Mouse (Mus musculus): ENCODE results near the gene Lgals7.

Lgals7 gene

GRCm38 (mm10) chr7:28863540-28863939 is at the start of gene Lgals7:
Lgals7 (plus strand) TSS chr7:28863853.
- no peak for DNase-seq

DNA sequence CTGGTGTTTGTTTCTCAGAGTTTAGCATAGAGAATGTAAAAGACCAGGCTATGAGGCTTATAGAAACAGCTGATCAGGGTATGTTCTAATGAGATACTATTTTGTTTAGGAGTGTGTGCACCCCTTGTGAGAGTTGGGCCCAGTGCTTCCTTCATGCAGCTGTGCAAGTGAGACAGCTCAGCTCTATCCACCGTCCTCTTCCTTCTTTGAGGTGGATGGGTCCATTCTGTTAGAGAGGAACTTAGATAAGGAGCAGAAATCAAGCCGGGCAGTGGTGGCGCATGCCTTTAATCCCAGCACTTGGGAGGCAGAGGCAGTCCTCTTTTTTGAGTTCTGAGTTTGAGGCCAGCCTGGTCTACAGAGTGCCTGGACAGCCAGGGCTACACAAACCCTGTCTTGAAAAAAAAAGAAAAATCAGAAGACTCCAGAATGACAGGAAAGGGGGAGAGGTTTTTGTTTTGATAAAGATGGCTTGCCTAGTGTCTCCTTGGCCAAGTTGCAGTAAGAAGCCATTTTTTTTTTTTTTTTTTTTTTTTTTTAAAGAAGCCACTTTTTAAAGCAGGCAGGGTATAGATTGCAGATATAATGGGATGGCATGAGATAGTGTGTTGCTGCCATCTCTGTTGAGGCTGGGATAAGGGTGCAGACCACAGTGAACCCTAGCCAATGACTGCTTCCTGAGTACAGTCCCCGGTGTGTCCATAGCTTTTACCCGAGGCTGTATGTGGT is 49.2 kb upstream of the Lgals7 start:
- no peak for DNase-seq

DNA sequence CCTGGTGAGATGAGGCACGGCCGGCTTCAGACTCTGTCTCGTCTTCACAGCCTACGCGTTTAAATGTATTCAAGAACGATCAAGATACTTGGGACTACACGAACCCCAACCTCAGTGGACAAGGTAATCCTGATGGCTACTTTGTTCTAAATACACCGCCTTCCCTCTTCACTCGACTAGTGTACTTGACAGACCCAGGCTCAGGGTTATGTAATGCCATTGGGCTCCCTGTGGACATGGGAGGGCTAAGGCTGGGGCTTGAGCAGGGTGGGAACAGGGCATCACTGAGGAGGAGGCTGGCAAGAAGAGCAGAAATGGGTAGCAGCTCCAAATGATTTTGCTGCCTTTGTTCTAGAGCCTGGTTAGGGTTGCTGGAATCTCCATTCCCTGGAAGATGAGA is 48.4 kb upstream of the Lgals7 start:
- no peak for DNase-seq

GRCm38 (mm10) chr7:28816201-28816600 is 47.5 kb upstream of the Lgals7 start:
- DNase-seq = no peak

DNA sequence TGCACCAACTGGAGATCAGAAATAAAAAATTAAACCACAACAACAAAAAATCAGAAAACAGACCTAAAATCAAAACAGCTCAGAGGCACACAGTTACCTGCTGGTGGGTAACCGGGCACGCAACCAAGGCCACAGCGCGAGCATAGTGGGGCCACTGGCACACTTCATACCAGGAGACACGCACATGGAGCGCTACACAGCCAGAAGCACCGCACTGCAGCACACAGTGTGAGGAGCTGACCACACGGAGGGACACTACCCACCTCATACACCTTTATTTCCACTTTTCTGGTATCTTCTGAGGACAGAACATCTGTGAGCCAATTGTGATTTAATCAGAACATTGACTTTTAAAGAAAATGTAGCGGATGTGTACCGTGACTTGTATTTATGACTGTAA is 46.7 kb upstream of the Lgals7 start:
- DNase-seq = no peak

DNA sequence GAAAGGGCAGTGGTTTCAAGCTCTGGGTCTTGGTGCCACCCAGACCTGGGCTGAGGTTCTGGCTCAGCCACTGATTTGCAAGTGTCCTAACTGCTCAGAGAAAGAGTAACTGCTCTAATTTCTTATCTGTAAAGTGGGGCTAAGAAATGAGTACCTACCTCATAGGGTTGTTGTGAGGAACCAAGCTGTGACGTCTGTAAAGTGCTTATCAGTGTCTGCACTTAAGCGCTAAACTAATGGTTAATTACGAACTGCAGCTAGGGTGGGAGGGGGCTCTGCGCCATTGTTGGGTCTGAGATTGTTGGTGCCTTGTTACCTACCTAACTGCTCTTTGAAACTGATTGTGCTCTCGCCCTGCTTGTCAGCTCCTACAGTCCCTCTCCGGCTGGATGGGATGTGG is 46.1 kb upstream of the Lgals7 start:
- no peak for DNase-seq

DNA sequence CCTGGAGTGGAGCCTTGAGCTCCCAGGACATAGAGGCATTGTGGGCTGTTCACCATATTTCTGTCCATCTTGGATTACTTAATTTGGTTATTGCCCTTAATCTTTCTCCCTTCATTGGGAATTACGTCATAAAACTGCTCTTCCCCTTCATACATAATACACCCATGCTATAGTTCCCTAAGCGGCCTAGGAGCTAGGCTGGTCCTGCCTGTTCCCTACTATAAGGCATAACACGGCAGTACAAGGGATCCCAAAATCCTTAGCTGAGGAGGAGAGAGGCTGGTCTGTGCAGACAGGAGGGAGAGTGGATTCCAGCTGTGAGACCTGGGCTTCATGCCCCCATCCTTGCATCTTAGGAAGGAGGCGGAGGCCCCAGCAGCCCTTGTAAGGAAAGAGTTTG is 45.7 kb upstream of the Lgals7 start:
- no peak for DNase-seq

DNA sequence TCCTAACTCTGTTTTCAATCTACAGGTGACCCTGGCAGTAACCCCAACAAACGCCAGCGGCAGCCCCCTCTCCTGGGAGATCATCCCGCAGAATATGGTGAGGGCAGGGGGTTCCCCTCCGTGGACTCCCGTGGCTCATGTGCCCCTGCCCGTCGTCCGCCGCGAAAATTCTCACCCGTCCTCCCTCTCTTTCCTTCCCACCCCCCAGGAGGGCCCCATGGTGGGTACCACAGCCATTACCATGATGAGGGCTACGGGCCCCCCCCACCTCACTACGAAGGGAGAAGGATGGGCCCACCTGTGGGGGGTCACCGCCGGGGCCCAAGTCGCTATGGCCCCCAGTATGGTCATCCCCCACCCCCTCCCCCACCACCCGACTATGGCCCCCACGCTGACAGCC is 45.2 kb upstream of the Lgals7 start:
- no peak for DNase-seq

DNA sequence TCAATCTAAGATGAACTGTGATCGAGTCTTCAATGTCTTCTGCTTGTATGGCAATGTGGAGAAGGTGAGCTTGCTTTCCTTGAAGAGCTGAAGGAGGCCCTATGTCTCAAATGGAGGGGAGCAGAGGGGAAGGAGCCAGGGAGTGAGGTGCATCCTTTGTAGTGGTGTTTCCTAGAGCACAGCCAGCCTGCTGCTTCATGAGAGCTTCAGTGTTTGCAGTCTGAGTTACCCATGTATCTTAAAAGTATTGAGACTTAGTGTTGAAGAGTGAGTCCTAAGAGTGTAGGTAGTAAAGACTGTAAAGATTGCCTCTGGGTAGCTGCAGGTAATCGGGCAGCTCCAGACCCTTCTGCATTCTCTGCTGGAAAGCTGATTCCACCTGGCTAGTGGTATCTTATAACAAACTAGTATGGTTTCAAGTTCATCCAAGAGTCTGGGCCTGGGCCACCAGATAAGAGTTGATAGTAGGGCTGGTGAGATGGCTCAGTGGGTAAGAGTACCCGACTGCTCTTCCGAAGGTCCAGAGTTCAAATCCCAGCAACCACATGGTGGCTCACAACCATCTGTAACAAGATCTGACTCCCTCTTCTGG is 44.7 kb upstream of the Lgals7 start:
- DNase-seq = no peak

DNA sequence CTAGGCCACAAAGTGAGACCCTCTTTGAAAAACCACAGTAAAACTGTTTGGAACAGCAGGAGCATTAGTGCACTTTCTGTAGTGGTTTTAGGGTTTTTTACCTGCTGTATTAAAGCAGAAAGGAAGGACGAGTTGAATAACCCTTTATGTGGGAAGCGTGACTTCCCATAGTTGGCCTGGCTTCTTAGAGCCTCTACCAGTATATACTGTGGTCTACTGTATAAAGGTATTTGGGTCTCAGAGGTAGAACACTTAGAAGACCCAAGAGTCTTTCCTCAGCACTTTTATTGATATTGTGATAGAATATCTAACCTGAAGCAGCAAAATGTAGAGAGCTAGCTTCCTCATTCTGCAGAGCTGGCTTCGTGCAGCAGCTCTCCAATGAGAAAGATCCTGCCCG is 44.1 kb upstream of the Lgals7 start:
- DNase-seq = no peak

- no peak for DNase-seq
Observed at GRCm38 (mm10) chr7:28820358-28821260, 43.0 kb upstream of the Lgals7 start.

DNA sequence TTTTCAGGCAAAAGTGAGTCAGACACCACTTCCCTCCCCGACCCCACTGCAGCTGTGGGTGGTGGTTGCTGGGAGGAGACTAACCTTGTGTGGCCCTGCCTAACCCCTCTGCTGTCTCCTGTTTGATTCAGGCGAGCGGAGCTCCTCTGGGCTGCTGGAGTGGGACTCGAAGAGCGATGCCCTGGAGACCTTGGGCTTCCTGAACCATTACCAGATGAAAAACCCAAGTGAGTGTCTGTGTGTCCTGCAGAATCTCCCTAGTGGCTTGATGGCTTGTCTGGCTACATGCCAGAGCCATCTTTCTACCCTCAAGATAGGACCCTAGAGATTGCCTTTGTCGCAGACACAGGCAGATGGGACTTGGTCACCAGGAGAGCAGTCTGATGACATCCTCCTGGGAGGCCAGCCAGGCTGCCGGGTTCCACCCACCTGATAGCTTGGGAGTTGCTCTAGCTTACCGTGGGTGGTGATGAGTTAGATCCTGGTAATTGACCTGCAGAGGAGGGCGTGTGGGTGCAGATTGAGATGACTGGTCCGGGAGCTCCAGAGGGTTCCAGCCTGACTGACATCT is 42.3 kb upstream of the Lgals7 start:
- DNase-seq = no peak

DNA sequence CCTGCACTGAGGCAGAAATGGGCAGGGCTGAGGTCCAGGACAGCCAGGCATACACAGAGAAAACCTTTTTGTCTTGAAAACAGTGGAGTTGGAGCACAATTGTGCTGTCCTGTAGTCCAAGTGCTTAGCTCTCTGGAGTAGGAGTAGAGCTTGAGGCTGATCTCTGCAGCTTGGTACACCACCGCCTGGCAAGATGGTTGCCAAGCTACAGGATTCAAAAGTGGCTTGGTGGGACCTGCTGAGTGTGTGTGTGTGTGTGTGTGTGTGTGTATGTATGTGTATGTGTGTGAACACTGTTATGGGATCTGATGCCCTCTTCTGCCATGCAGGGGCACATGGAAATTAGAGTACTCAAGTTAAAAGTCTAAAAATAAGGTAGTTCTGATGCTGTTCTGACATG is 41.1 kb upstream of the Lgals7 start:
- no peak for DNase-seq

GRCm38 (mm10) chr7:28822993-28823903 is 40.4 kb upstream of the Lgals7 start:
- no peak for DNase-seq

DNA sequence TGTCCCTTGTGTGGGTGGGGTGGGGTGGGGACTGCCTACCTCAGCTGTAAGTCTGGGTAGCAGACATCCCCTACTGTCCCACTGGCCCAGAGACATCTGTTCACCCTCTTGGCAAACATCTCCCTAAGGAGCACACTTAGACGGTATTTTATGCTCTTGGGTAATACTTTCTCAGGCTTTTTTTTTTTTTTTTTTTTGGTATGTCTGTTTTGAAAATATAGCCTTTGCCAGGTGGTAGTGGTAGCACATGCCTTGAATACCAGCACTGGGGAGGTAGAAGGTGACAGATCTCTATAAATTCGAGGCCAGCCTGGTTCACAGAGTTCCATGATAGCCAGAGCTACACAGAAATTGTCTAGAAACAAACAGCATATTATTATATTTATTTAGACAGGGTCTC is 39.7 kb upstream of the Lgals7 start:
- no peak for DNase-seq

GRCm38 (mm10) chr7:28824941-28825685 is 38.5 kb upstream of the Lgals7 start, which contains the start of gene Ech1:
Ech1 (plus strand) TSS chr7:28825217.
- DNase-seq = peak; percentile 93

DNA sequence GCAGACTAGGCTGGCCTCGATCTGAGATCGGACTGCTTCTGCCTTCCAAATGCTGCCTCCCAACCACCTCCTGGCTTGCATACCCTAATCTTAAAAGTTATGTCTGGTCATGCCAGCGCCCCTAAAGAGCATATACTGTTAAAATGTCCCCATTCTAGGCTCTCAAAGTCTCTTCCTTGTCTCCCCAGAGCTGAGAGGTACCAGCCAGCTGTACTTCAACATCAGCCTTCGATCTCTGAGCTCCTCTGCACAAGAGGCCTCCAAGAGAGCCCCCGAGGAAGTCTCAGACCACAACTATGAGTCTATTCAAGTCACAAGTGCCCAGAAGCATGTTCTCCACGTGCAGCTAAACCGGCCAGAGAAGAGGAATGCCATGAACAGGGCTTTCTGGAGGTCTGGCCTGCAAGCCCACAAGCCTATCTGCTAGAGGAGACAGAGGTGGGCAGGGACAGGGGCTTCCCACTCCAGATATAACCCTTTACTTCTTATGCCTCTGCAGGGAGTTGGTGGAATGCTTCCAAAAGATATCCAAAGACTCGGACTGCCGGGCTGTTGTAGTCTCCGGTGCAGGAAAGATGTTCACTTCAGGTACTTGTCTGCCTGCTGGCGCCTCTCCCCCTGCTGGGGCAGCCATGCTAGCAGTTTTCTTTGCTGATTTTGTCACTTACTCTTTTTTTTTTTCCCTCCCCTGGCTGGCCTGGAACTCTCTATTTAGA is 37.8 kb upstream of the Lgals7 start:
- DNase-seq = no peak

- DNase-seq = no peak
Observed at GRCm38 (mm10) chr7:28826402-28826772, 37.3 kb upstream of the Lgals7 start.

DNA sequence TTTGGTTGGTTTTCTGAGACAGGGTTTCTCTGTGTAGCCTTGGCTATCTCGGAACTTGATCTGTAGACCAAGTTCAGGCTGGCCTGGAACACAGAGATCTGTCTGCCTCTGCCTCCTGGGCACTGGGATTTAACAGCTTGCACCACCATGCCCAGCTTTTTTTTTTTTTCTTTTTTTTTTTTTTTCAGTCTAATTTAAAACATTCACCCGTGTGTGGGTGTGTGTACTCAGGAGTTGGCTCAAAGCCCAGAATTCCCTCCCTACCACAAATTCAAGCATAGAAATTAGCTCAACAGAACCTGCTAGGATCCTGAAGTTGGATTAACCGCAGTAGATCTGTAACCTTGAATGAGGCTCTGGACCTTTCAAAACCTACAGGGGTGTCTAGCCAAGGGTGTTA is 36.3 kb upstream of the Lgals7 start:
- DNase-seq = no peak

GRCm38 (mm10) chr7:28829821-28830220 is 33.8 kb upstream of the Lgals7 start:
- DNase-seq = no peak

GRCm38 (mm10) chr7:28830981-28831380 is 32.7 kb upstream of the Lgals7 start:
- no peak for DNase-seq
